Mouse (Mus musculus): ENCODE results near the gene Pde4d.

Pde4d gene

DNA sequence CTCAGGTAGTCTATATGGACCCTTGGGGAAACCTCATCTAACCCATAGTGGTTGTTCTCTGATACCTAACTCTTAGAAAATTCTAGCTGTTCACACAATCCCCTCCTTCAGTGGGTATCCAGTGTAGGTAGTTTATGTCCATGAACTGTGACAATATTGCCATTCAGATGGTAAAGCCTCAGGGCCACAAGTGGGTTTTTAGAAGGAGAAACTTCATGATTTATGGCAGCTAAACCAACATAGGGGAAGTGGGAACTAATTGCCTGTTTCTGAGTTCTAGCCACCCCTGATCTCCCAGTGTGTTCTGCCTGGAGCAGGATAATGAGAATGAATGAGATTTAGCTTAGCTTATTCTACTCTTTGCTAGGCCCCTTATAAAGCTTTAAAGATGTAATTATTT lies 43.1 kb downstream of the Pde4d start:
- DNase-seq = no peak

GRCm38 (mm10) chr13:108494365-108494764 lies 44.6 kb downstream of the Pde4d start:
- no peak for DNase-seq

- no peak for DNase-seq
These were observed 48.0 kb downstream of the Pde4d start for GRCm38 (mm10) chr13:108497768-108498167.

DNA sequence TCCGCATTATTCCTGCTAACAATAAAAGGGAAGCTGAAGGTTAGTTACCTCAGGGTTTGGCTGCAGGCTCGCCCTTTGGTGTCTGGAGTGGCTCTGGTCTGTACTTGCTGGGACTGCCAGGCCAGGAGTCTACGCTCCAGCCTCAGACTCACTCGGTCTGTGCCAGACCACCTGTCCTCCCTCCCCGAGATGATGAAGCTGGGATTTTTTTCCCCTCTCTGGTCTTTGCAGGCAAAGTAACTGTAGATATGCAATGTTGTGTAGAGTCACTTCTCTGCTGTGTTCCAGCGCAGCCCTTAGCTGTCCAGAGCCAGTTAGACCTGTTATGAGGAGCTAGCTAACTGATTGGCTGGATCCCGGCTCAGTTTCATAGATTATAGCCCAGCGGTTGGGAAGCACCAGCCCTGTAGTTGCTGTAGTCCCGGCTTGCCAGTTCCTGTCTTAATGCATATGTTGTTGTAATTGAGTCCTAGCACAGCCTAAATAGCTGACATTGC lies 48.5 kb downstream of the Pde4d start:
- DNase-seq = peak; percentile 17

DNA sequence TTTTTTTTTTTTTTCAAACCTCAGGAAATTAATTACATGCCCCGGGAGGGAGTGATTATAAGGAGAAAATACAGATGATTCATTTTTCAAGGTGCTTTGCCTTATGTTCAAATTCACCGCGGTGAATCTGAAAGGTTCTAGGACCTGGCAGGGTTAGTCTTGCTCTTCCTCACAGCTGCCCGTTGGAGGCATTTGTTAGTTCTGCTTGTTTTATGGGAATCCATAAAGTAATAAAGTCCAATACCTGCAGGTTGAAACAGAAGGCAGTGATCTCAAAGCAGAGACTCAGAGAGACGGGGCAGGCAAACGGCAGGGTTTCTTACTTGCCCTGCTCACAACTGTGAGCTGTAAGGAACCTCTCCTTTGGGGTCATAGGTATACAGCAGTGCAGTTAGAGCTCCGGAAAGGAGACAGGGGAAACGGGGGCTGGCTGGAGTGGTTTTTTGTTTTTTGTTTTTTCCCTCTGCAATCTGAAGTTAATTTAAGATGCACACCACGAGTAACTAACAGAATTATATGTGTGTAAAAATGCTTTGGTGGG lies 49.1 kb downstream of the Pde4d start:
- no peak for DNase-seq

GRCm38 (mm10) chr13:108501386-108501785 lies 51.6 kb downstream of the Pde4d start:
- DNase-seq = no peak

DNA sequence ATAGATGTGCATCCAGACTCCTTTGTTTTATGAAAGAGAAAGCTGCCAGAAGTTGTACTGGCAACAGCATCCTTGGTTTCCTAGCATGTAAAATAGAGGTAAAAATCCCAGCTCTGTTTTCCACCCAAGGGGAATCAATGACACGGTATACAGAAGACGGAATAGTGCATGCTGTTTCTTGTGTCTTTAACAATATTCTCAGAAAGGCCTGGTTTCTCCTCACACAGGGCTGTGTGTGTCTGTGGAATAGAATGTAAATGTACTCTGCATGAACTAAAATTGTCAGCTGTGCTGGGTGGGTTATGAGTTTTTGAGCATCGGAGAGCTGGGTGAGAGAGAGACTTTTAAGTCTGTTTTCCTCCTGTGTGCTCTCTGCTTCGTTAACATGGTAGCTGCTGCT lies 74.8 kb downstream of the Pde4d start:
- peak; percentile 12 for DNase-seq

DNA sequence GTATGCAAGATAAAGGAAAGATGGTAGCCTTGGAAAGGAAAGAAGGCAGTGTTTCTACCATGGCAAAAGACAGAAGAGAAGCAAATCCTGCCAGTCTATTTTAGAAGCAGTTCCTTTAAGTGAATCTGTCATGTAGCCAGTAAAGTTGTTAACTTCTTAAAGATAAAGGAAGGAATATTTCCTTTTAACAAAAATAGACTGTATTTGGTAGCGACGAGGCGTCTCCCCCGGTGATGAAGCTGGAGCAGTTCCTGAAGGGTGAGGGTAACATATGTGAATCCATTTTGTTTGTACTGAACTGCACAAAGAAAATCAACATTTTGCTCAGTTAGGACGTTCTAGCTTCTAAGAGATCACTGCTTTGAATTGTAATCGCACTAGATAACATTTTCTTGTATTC lies 75.2 kb downstream of the Pde4d start:
- no peak for DNase-seq

GRCm38 (mm10) chr13:108526258-108527007 lies 76.7 kb downstream of the Pde4d start:
- DNase-seq = no peak

DNA sequence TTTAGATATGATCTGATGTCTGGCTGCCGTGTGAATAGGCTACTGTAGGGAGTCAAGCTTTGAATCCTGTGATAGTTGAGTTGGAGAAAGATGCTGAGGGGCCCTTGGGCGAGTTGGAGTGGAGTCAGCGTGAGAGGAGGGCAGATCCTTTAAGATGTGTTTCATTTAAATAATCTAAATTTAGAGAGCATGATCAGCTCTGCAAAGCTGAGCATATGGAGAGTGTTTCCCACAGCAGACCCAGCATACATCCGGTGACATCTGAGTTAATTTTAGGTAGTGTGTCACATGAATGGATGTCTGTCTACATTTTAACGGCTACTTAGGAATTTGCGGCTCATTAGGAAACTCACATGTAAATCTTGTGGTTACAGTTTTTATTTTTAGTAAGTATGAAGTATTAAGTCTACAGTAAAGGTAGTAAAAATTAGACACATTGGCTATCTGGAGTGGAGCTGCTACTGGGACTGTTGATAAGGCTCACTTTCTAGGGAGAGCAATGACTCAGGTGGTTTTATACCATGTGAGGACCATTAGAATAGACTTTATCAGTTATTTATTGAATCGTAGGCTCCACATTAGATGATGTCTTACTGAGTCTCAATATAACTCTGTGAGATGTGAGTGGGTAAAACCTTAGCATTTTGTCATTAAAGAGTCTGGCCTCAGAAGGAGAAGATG lies 77.5 kb downstream of the Pde4d start:
- no peak for DNase-seq

GRCm38 (mm10) chr13:108528343-108528742 lies 78.6 kb downstream of the Pde4d start:
- DNase-seq = no peak

DNA sequence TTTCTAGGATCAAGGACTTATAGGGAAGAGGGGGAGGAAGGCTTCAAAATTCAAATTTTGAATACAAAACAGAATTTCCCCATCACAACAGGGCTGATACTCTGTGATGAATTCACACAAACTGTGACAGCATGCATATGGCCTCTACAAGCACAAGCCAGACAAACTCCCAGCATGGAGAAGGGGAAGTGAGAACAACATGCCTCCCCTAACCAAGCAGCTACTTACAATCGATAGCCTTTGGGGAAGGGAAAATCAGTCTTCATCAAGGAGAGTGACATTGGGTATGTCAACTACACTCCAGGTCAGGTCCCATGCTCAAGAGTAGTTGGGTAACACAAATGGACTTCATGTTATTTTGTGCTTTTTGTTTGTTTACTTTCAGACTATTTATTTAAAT lies 83.1 kb downstream of the Pde4d start:
- no peak for DNase-seq

GRCm38 (mm10) chr13:108536436-108536835 lies 86.7 kb downstream of the Pde4d start:
- DNase-seq = no peak

- no peak for DNase-seq
These were observed 87.2 kb downstream of the Pde4d start for GRCm38 (mm10) chr13:108536951-108537350.

GRCm38 (mm10) chr13:108538760-108539369 lies 89.1 kb downstream of the Pde4d start:
- no peak for DNase-seq

GRCm38 (mm10) chr13:108541488-108541887 lies 91.7 kb downstream of the Pde4d start:
- no peak for DNase-seq

GRCm38 (mm10) chr13:108542342-108542761 lies 92.6 kb downstream of the Pde4d start:
- DNase-seq = peak; percentile 8

GRCm38 (mm10) chr13:108552288-108552687 lies 102.5 kb downstream of the Pde4d start:
- no peak for DNase-seq

DNA sequence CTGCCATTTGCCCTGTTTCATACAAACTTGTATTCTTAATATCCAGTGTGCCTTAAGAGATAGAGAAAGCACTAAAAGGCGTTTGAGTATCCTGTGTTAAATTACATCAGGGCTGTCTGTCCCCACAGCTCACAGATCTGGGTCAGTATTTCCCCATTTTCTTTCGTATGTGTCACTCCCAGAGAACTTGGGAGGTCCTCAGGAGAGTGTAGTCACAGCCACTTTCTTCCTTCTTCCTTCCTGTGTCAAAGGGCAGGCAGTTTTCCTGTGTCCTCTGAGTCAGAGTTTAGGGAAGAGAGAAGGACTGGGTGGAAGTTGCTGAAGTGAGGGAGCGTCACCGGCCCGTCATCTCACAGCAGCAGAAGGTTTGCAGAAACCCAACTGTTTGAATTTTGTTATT lies 103.2 kb downstream of the Pde4d start:
- no peak for DNase-seq

- no peak for DNase-seq
These were observed 105.2 kb downstream of the Pde4d start for GRCm38 (mm10) chr13:108554901-108555300.

DNA sequence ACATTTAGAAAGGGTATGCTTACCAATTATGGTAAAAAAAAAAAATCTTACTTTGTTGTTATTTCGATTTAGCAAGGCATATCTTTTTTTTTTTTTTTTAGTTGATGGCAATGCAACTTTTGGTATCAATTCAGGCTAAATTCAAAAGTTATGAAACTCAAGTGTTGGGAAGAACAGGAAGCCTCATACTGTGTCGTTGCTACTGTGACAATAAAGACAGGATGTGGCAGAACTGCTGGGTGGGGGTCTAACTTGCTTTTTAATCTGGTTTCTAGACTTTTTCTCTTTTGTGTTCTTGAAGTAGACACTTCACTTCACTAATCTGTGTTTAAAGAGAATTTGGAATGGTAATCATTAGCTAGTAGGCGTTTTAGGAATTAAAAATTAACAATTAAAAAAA lies 147.2 kb downstream of the Pde4d start:
- no peak for DNase-seq

DNA sequence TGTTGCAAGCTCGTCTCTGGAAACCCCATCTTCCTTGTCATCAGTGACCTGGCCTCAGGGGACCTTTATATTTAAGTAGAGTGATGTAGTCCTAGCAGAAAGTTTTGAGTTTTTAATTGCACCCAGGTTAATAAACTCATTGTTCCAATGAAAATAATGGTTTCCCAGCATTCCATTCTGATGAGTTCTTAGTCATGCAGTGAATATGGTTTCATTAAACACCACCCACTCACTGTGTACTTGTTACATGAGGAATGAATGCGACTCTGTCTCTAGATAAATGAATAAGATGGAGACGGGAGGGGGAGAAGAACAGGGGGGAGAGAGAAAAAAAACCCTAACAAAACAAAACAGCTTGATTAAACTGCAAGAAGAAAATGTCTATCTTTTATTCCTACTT lies 148.9 kb downstream of the Pde4d start:
- no peak for DNase-seq

DNA sequence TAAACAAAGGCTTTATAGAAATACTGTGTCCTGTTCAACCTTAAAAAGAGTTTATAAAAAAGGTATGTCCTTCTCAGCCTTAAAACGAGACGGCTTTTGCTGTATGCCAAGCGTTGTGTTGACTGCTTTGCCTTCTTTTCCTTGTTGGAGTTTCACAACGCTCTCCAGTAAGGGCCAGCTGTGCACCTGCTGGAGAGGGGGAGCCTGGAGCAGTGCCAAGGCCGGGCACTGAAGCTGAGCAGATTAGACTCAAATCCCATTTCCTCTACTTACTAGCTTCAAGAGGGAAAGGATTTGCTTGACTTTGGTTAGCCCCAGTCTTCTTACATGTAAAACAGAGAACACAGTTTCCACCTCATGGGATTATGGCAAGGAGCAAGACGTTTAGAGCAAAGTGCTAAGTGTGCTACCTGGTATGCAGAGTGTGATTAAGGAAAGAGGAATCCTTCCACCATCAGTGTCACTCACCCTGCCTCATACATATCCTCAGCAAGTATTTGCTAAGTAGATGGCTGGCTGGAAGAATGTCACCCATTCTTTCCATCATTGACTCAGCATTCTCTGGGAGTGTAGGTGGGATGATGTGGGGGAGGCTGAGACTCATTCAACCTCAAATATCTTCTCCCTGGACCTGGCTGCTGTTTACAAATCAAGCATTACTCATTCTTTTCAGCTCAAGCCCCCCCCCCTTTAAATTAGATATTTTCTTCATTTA lies 149.6 kb downstream of the Pde4d start:
- no peak for DNase-seq
